Mouse (Mus musculus) liver, postnatal 0 days (tissue): Measurements from ENCODE around the gene Wdr83.

Source experiments
- CTCF ChIP-seq: sonication (generic); IDR thresholded peaks from 2 replicates; pipeline ENCODE4 v1.5.1; 2016; ENCODE audit warnings: antibody characterized with exemption, low read depth
- EP300 ChIP-seq: IDR thresholded peaks from 2 replicates; pipeline ENCODE4 v1.6.1; 2016; ENCODE audit warnings: antibody characterized with exemption, low read depth, mild to moderate bottlenecking

DNA sequence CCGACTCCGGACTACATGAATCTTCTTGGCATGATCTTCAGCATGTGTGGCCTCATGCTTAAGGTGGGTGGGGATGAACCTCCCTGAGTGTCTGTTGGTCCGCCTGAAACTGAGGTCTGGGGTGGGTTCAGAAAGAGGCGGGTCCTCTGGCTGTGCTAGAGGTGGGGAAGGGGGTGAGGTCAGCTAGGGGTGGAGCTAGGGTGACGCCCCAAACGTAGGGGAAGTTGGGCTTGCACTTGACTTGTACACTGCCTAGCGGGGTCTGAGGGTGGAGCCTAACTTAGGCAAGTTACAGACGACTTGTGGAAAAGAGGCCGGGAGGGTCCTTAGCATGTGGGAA is at the start of gene Wdr83:
- no peak for TF ChIP-seq CTCF
- TF ChIP-seq EP300 = no peak
